Mouse (Mus musculus): ENCODE measurements around the gene Csnk1d. TPM values are rescaled to one million over a fixed set of nuclear protein-coding genes. Genes with fewer than 3 reads are reported as not detected.

Csnk1d gene
- total RNA-seq (2023; ENCODE audit: inconsistent age): 132 to 158 TPM (median 145 TPM) in 4 replicates

GRCm38 (mm10) chr11:120990951-120991526 lies at the start of gene Csnk1d:
Gene Csnk1d (minus strand): TSS chr11:120991330.

DNA sequence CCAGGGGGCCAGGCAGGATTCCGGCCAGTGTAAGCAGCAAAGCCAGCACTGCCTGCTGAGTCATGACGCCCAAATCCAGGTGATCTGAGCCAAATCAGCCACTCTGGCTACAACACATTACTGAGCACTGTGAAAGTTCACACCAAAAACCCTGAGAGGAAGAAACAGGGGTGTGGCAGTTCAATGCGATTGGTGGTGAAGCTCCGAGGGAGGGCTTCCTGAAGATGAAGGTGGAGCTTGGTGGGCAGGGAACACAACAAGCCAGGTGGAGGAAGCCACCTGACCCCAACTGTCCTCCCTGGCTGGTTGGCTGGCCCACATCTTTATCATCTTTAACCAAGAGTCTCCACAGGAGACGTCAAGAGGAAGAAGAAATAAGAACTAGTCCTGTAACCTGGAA lies 48.2 kb upstream of the Csnk1d start, which contains the start of gene Cd7:
Gene Cd7 (minus strand): TSS at position 117 of the 400 bp plus-strand sequence.

GRCm38 (mm10) chr11:120948328-120948727 lies 42.8 kb downstream of the Csnk1d start, which contains the start of gene Slc16a3:
Gene Slc16a3 (plus strand): TSS chr11:120948480.

GRCm38 (mm10) chr11:120932564-120933398 lies 58.3 kb downstream of the Csnk1d start, which contains the start of gene Ccdc57:
Gene Ccdc57 (minus strand): TSS chr11:120932872.

Other genes starting within 250 kb of the Csnk1d start
- 35.2 to 44.7 TPM (median 42.3 TPM) in 4 replicates for gene Hmga1b, start 228.5 kb downstream of the Csnk1d start, total RNA-seq (2023; ENCODE audit: inconsistent age)
- gene Rfng, start 207.1 kb downstream of the Csnk1d start, total RNA-seq (2023; ENCODE audit: inconsistent age): 11.6 to 15.4 TPM (median 14.0 TPM) in 4 replicates
- gene Gps1, start 207.1 kb downstream of the Csnk1d start, total RNA-seq (2023; ENCODE audit: inconsistent age): 71.7 to 83.8 TPM (median 79.2 TPM) in 4 replicates
- 55.9 to 72.0 TPM (median 62.7 TPM) in 4 replicates for gene Dus1l, start 194.9 kb downstream of the Csnk1d start, total RNA-seq (2023; ENCODE audit: inconsistent age)
- gene Fasn, start 166.8 kb downstream of the Csnk1d start, total RNA-seq (2023; ENCODE audit: inconsistent age): 104 to 118 TPM (median 109 TPM) in 4 replicates
- 0.58 to 1.8 TPM (median 0.87 TPM) in 4 replicates for gene Ccdc57, start 58.5 kb downstream of the Csnk1d start, total RNA-seq (2023; ENCODE audit: inconsistent age)
- 0.27 to 1.0 TPM (median 0.71 TPM) in 4 replicates for gene Slc16a3, start 42.9 kb downstream of the Csnk1d start, total RNA-seq (2023; ENCODE audit: inconsistent age)
- 6.4 to 10.0 TPM (median 7.9 TPM) in 4 replicates for gene Cd7, start 48.1 kb upstream of the Csnk1d start, total RNA-seq (2023; ENCODE audit: inconsistent age)
- gene Sectm1b, start 72.2 kb upstream of the Csnk1d start, total RNA-seq (2023; ENCODE audit: inconsistent age): not detected in 4 replicates
- not detected in 4 replicates for gene Sectm1a, start 89.9 kb upstream of the Csnk1d start, total RNA-seq (2023; ENCODE audit: inconsistent age)
- not detected in 4 replicates for gene Tex19.2, start 127.3 kb upstream of the Csnk1d start, total RNA-seq (2023; ENCODE audit: inconsistent age)
- not detected in 4 replicates for gene Tex19.1, start 154.8 kb upstream of the Csnk1d start, total RNA-seq (2023; ENCODE audit: inconsistent age)
- gene Uts2r, start 168.9 kb upstream of the Csnk1d start, total RNA-seq (2023; ENCODE audit: inconsistent age): not detected in 4 replicates
- 12.4 to 20.5 TPM (median 17.1 TPM) in 4 replicates for gene Hexdc, start 213.1 kb upstream of the Csnk1d start, total RNA-seq (2023; ENCODE audit: inconsistent age)
- 7.9 to 11.9 TPM (median 9.4 TPM) in 4 replicates for gene Ogfod3, start 213.4 kb upstream of the Csnk1d start, total RNA-seq (2023; ENCODE audit: inconsistent age)
- 101 to 128 TPM (median 103 TPM) in 4 replicates for gene Cybc1, start 238.0 kb upstream of the Csnk1d start, total RNA-seq (2023; ENCODE audit: inconsistent age)
- 35.9 to 45.9 TPM (median 43.5 TPM) in 4 replicates for gene Narf, start 245.9 kb upstream of the Csnk1d start, total RNA-seq (2023; ENCODE audit: inconsistent age)

All from B cell, adult (primary cell).